22 mouse cellular contexts compared by ENCODE assay signal in genomic region chr14:24065231-24065767, GRCm38 (mm10). TPM values are rescaled to one million over a fixed set of nuclear protein-coding genes. Genes with fewer than 3 reads are reported as not detected.
"Had no signal": no experiment of that assay in that cellular context is flagged by ENCODE, and none has a peak within 500 bp of the region (broad histone marks: within the 10 kb centered on the region; RNA-seq: fewer than 3 reads in every experiment).

No protein-coding gene starts in this region.

- H3K9ac ChIP-seq: liver, embryonic 13.5 days; neural tube, embryonic 12.5 days; neural tube, embryonic 15.5 days had no signal

- DNase-seq: kidney, adult 2 months; kidney, postnatal 25 days; layer of hippocampus, postnatal 36 days; liver, embryonic 13.5 days; lung, adult 2 months; lung, postnatal 14 days; lung, postnatal 4 days; right cerebral cortex, adult 18-20 months; right cerebral cortex, postnatal 14 days; right cerebral cortex, postnatal 4 days; thymus, adult 2 months; thymus, postnatal 14 days; thymus, postnatal 4 days had no signal

- H3K36me3 ChIP-seq: liver, embryonic 13.5 days; neural tube, embryonic 12.5 days; neural tube, embryonic 15.5 days had no signal

- H3K9me3 ChIP-seq: liver, embryonic 13.5 days; neural tube, embryonic 12.5 days; neural tube, embryonic 15.5 days had no signal

- H3K4me3 ChIP-seq: left cerebral cortex, adult 2 months; liver, embryonic 13.5 days; neural tube, embryonic 12.5 days; neural tube, embryonic 15.5 days had no signal

- H3K4me1 ChIP-seq: liver, embryonic 13.5 days; neural tube, embryonic 12.5 days; neural tube, embryonic 15.5 days had no signal

- H3K27ac ChIP-seq: kidney, postnatal 0 days; left cerebral cortex, adult 2 months; liver, embryonic 13.5 days; neural tube, embryonic 12.5 days; neural tube, embryonic 15.5 days; stomach, postnatal 0 days had no signal

- H3K27me3 ChIP-seq: liver, embryonic 13.5 days; neural tube, embryonic 12.5 days; neural tube, embryonic 15.5 days had no signal

- H3K4me2 ChIP-seq: liver, embryonic 13.5 days; midbrain, embryonic 11.5 days; neural tube, embryonic 12.5 days; neural tube, embryonic 15.5 days had no signal

RNA-seq across cellular contexts. Expression of gene Kcnma1, which starts 51.0 kb away (rescaled TPM):
- total RNA-seq: megakaryocyte progenitor cell, adult 5-6 weeks; megakaryocyte-erythroid progenitor cell, adult 5-6 weeks had no signal
- polyA plus RNA-seq: liver, adult 2 months had no signal
